Mouse (Mus musculus) intestine, embryonic 16.5 days (tissue): Measurements from ENCODE around the gene Hectd1. TPM values are rescaled to one million over a fixed set of nuclear protein-coding genes. Genes with fewer than 3 reads are reported as not detected.

Source experiments
- ATAC-seq: fragments of 200-750 bp; cut with Nextera tagmentation; 2 replicates; pipeline ENCODE4 v1.8.0; 2017; ENCODE audit warnings: moderate TSS enrichment, moderate library complexity
- H3K27ac ChIP-seq: fragments of 300-500 bp; sonication (generic); 2 replicates; pipeline ENCODE4 v1.5.1; 2014; ENCODE audit warnings: mild to moderate bottlenecking, low read length
- H3K27me3 ChIP-seq: fragments of 300-500 bp; sonication (generic); replicated peaks from 2 replicates; pipeline ENCODE4 v1.6.1; 2014; ENCODE audit warnings: low read length, control low read depth, mixed read lengths; ENCODE audit not compliant: control insufficient read depth, insufficient read depth
- H3K36me3 ChIP-seq: fragments of 300-500 bp; sonication (generic); 2 replicates; pipeline ENCODE4 v1.6.1; 2014; ENCODE audit warnings: low read length, control low read depth; ENCODE audit not compliant: control insufficient read depth, insufficient read depth
- H3K4me1 ChIP-seq: fragments of 300-500 bp; sonication (generic); 2 replicates; pipeline ENCODE4 v1.6.1; 2014; ENCODE audit warnings: low read length, control low read depth, mixed read lengths; ENCODE audit not compliant: control insufficient read depth, insufficient read depth
- H3K4me2 ChIP-seq: fragments of 300-500 bp; sonication (generic); 2 replicates; pipeline ENCODE4 v1.6.1; 2014; ENCODE audit warnings: low read depth, low read length, control low read depth
- H3K4me3 ChIP-seq: fragments of 300-500 bp; sonication (generic); 2 replicates; pipeline ENCODE4 v1.5.1; 2014; ENCODE audit warnings: mild to moderate bottlenecking, low read length
- H3K9ac ChIP-seq: fragments of 300-500 bp; sonication (generic); 2 replicates; pipeline ENCODE4 v1.6.1; 2014; ENCODE audit warnings: low read depth, low read length
- H3K9me3 ChIP-seq: fragments of 300-500 bp; sonication (generic); 2 replicates; pipeline ENCODE4 v1.6.1; 2016; ENCODE audit warnings: low read length, control low read depth; ENCODE audit not compliant: control insufficient read depth
- WGBS: fragments of 180-500 bp; shearing (Covaris S2); extraction: QIAGEN DNeasy Blood & Tissue Kit; methylation state at CpG from one replicate; pipeline ENCODE4 v1.1.7; 2014; 5-methylcytosine and 5-hydroxymethylcytosine counted together
- polyA plus RNA-seq: library from polyadenylated mRNA; unstranded; fragments of >200 nt; fragmentation: Nextera tagmentation; extraction: Ambion mirVana; gene quantifications from 2 replicates; pipeline ENCODE4 v1.2.1, GENCODE M21; 2015

Hectd1 gene
- polyA plus RNA-seq, 1 experiment from 2014 or later: 25.6 TPM

GRCm38 (mm10) chr12:51830077-51830402 lies 704 bp upstream of the Hectd1 start:
- peak; percentile 21; the same call in 1 of the 2 replicates for ATAC-seq
- H3K36me3 ChIP-seq: peaks cover 7% of the 10 kb centered on the region

GRCm38 (mm10) chr12:51828716-51829289 lies 533 bp downstream of the Hectd1 start:
- H3K9ac ChIP-seq: peak overlapping the region; percentile 100
- H3K27ac ChIP-seq: peak overlapping the region; percentile 100
- ATAC-seq: no peak; the same call in 1 of the 2 replicates
- no peaks in the 10 kb centered on the region for H3K27me3 ChIP-seq
- H3K36me3 ChIP-seq: peaks cover 11% of the 10 kb centered on the region
- H3K4me3 ChIP-seq: peak overlapping the region; percentile 98
- H3K4me1 ChIP-seq: peaks cover 14% of the 10 kb centered on the region
- H3K9me3 ChIP-seq: no peaks in the 10 kb centered on the region
- WGBS: under 1% methylated on average over 66 of the region's 66 CpGs
- H3K4me2 ChIP-seq: peak overlapping the region; percentile 61

More at GRCm38 (mm10) chr12:51830077-51830402, 704 bp upstream of the Hectd1 start:
- Histone ChIP-seq H3K27ac (peak overlapping the region; percentile 100), H3K9ac (peak overlapping the region; percentile 100), H3K27me3 (no peaks in the 10 kb centered on the region), H3K9me3 (no peaks in the 10 kb centered on the region), H3K4me3 (peak overlapping the region; percentile 98), H3K4me2 (peak overlapping the region; percentile 61), H3K4me1 (peaks cover 14% of the 10 kb centered on the region)
- WGBS: 2% methylated on average over 12 of the region's 12 CpGs

- Histone ChIP-seq H3K27ac (peak overlapping the region; percentile 100), H3K9ac (peak overlapping the region; percentile 100), H3K36me3 (peaks cover 11% of the 10 kb centered on the region), H3K4me1 (peaks cover 14% of the 10 kb centered on the region), H3K9me3 (no peaks in the 10 kb centered on the region), H3K4me2 (peak overlapping the region; percentile 61), H3K27me3 (no peaks in the 10 kb centered on the region), H3K4me3 (peak overlapping the region; percentile 98)
- no peak for ATAC-seq
- WGBS: 16% methylated on average over 6 of the region's 6 CpGs
These were observed 1.2 kb downstream of the Hectd1 start for GRCm38 (mm10) chr12:51827958-51828650.

GRCm38 (mm10) chr12:51825338-51825737 lies 4.0 kb downstream of the Hectd1 start:
- H3K27me3 ChIP-seq: no peaks in the 10 kb centered on the region
- no peak overlapping the region for H3K9ac ChIP-seq
- H3K4me3 ChIP-seq: no peak overlapping the region
- no peak overlapping the region for H3K4me2 ChIP-seq
- 87% methylated on average over 2 of the region's 2 CpGs for WGBS
- H3K9me3 ChIP-seq: no peaks in the 10 kb centered on the region
- H3K27ac ChIP-seq: no peak overlapping the region
- H3K4me1 ChIP-seq: peaks cover 15% of the 10 kb centered on the region
- H3K36me3 ChIP-seq: peaks cover 14% of the 10 kb centered on the region
- no peak for ATAC-seq

GRCm38 (mm10) chr12:51823311-51823710 lies 6.0 kb downstream of the Hectd1 start:
- H3K27me3 ChIP-seq: no peaks in the 10 kb centered on the region
- peaks cover 14% of the 10 kb centered on the region for H3K36me3 ChIP-seq
- H3K4me2 ChIP-seq: no peak overlapping the region
- no peaks in the 10 kb centered on the region for H3K9me3 ChIP-seq
- 90% methylated on average over 5 of the region's 5 CpGs for WGBS
- no peak overlapping the region for H3K27ac ChIP-seq
- no peak for ATAC-seq
- H3K4me3 ChIP-seq: no peak overlapping the region
- H3K9ac ChIP-seq: no peak overlapping the region
- peaks cover 17% of the 10 kb centered on the region for H3K4me1 ChIP-seq

- Histone ChIP-seq H3K4me3 (no peak overlapping the region), H3K4me1 (peaks cover 19% of the 10 kb centered on the region), H3K4me2 (no peak overlapping the region), H3K36me3 (peaks cover 14% of the 10 kb centered on the region), H3K9me3 (no peaks in the 10 kb centered on the region), H3K27me3 (no peaks in the 10 kb centered on the region), H3K27ac (no peak overlapping the region), H3K9ac (no peak overlapping the region)
- no peak for ATAC-seq
- 70% methylated on average over 2 of the region's 2 CpGs for WGBS
These were observed 6.5 kb downstream of the Hectd1 start for GRCm38 (mm10) chr12:51822861-51823260.

- Histone ChIP-seq H3K27ac (no peak overlapping the region), H3K9me3 (no peaks in the 10 kb centered on the region), H3K36me3 (peaks cover 13% of the 10 kb centered on the region), H3K4me1 (peaks cover 13% of the 10 kb centered on the region), H3K9ac (no peak overlapping the region), H3K27me3 (no peaks in the 10 kb centered on the region), H3K4me3 (no peak overlapping the region), H3K4me2 (no peak overlapping the region)
- ATAC-seq: no peak
- 72% methylated on average over 3 of the region's 3 CpGs for WGBS
These were observed 7.1 kb downstream of the Hectd1 start for GRCm38 (mm10) chr12:51822236-51822635.

GRCm38 (mm10) chr12:51821256-51821655 lies 8.1 kb downstream of the Hectd1 start:
- peaks cover 11% of the 10 kb centered on the region; the same call in 1 of the 2 replicates for H3K4me1 ChIP-seq
- WGBS: 26% methylated on average over 2 of the region's 2 CpGs
- no peak for ATAC-seq
- no peaks in the 10 kb centered on the region for H3K9me3 ChIP-seq
- no peak overlapping the region for H3K9ac ChIP-seq
- no peak overlapping the region for H3K27ac ChIP-seq
- H3K36me3 ChIP-seq: peaks cover 11% of the 10 kb centered on the region
- H3K4me2 ChIP-seq: no peak overlapping the region
- no peaks in the 10 kb centered on the region for H3K27me3 ChIP-seq
- H3K4me3 ChIP-seq: no peak overlapping the region

- H3K27me3 ChIP-seq: no peaks in the 10 kb centered on the region
- no peak overlapping the region for H3K9ac ChIP-seq
- no peak overlapping the region for H3K4me2 ChIP-seq
- ATAC-seq: no peak
- no peak overlapping the region for H3K4me3 ChIP-seq
- H3K27ac ChIP-seq: no peak overlapping the region
- peaks cover 11% of the 10 kb centered on the region; the same call in 1 of the 2 replicates for H3K4me1 ChIP-seq
- H3K9me3 ChIP-seq: no peaks in the 10 kb centered on the region
- WGBS: 92% methylated on average over 4 of the region's 4 CpGs
- H3K36me3 ChIP-seq: peaks cover 6% of the 10 kb centered on the region; the same call in 1 of the 2 replicates
These were observed 9.3 kb downstream of the Hectd1 start for GRCm38 (mm10) chr12:51819951-51820498.
